Mouse (Mus musculus) forebrain, embryonic 14.5 days (tissue): ENCODE measurements around the gene Gramd1b. TPM values are rescaled to one million over a fixed set of nuclear protein-coding genes. Genes with fewer than 3 reads are reported as not detected.

Source experiments
- ATAC-seq: fragments of 200-750 bp; cut with Nextera tagmentation; 2 replicates; pipeline ENCODE4 v1.8.0; 2017; ENCODE audit warnings: mild to moderate bottlenecking, moderate library complexity
- DNase-seq: peaks from one replicate; pipeline ENCODE4 v3.0.0-alpha.2; 2015; ENCODE audit warnings: low spot score
- H3K27ac ChIP-seq: fragments of 300-500 bp; sonication (generic); 2 replicates; pipeline ENCODE4 v1.5.1; 2014; ENCODE audit warnings: low read depth, mild to moderate bottlenecking, control low read depth, low read length, moderate library complexity
- H3K27me3 ChIP-seq: fragments of 300-500 bp; sonication (generic); replicated peaks from 2 replicates; pipeline ENCODE4 v1.6.1; 2014; ENCODE audit warnings: low read length, control low read depth, mixed read lengths; ENCODE audit not compliant: control insufficient read depth, insufficient read depth
- H3K36me3 ChIP-seq: fragments of 300-500 bp; sonication (generic); 2 replicates; pipeline ENCODE4 v1.6.1; 2014; ENCODE audit warnings: low read length, control low read depth; ENCODE audit not compliant: control insufficient read depth, insufficient read depth
- H3K4me1 ChIP-seq: fragments of 300-500 bp; sonication (generic); 2 replicates; pipeline ENCODE4 v1.6.1; 2014; ENCODE audit warnings: antibody characterized with exemption, low read length, control low read depth; ENCODE audit not compliant: control insufficient read depth, insufficient read depth
- H3K4me2 ChIP-seq: fragments of 300-500 bp; sonication (generic); 2 replicates; pipeline ENCODE4 v1.6.1; 2014; ENCODE audit warnings: mild to moderate bottlenecking, control low read depth, low read length
- H3K4me3 ChIP-seq: fragments of 300-500 bp; sonication (generic); 2 replicates; pipeline ENCODE4 v1.5.1; 2014; ENCODE audit warnings: low read depth, low read length, control low read depth
- H3K9ac ChIP-seq: fragments of 300-500 bp; sonication (generic); 2 replicates; pipeline ENCODE4 v1.6.1; 2014; ENCODE audit warnings: mild to moderate bottlenecking, low read length, control low read depth, moderate library complexity
- H3K9me3 ChIP-seq: fragments of 300-500 bp; sonication (generic); replicated peaks from 2 replicates; pipeline ENCODE4 v1.6.1; 2016; ENCODE audit warnings: low read length, control low read depth, mixed read lengths; ENCODE audit not compliant: control insufficient read depth
- WGBS: fragments of 180-500 bp; shearing (Covaris S2); extraction: QIAGEN DNeasy Blood & Tissue Kit; methylation state at CpG from one replicate; pipeline ENCODE4 v1.1.7; 2014; 5-methylcytosine and 5-hydroxymethylcytosine counted together
- polyA plus RNA-seq: library from polyadenylated mRNA; unstranded; fragments of >200 nt; fragmentation: Nextera tagmentation; extraction: Ambion mirVana; gene quantifications from 2 replicates; pipeline ENCODE4 v1.2.1, GENCODE M21; 2014

The Gramd1b gene
- polyA plus RNA-seq, 1 experiment from 2014 or later = 8.6 TPM

DNA sequence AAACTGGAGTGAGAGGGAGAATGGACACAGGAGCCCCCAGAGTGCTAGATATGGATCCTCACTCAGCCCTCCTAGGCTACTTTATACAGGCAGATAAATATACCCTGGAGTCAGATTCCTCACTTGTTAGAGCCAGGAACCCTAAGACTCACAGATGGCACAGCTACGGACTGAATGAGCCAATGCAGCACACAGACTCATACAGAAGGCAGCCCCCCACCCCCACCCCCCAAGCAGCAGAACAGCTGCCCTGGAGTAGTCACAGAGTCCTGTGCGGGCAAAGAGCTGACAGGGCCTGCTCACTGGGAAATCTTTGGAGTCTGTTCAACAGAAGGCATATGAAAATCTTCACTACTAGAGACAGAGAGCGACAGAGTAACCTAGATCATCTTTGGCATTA lies 223.9 kb downstream of the Gramd1b start:
- Histone ChIP-seq H3K4me3 (no peak overlapping the region), H3K4me1 (no peaks in the 10 kb centered on the region), H3K36me3 (peaks cover 82% of the 10 kb centered on the region), H3K4me2 (no peak overlapping the region), H3K9ac (no peak overlapping the region), H3K27me3 (no peaks in the 10 kb centered on the region), H3K27ac (no peak overlapping the region), H3K9me3 (no peaks in the 10 kb centered on the region)
- DNase-seq (peak; percentile 34), ATAC-seq (no peak)
- 69% methylated on average over 3 of the region's 3 CpGs for WGBS

DNA sequence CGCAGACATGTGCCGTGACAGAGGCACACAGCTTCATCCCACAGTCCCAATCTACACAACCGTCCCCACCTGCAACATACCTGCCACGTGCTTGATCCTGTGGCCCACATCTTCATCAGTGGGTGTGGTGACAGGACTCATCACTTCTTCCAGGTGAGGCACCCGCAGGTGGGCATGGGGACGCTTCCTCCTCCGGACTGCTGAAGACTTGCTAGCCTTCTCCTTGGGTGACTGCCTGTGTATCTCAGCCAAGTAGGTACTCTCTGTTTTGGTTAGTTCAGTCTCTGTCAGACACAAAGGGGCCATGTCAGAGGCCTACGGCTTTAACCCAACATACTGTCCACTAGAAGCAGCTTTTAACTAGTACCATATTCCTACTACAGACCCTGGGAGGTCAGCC lies 226.9 kb downstream of the Gramd1b start:
- H3K9ac ChIP-seq = no peak overlapping the region
- H3K27me3 ChIP-seq = no peaks in the 10 kb centered on the region
- no peak overlapping the region for H3K27ac ChIP-seq
- H3K9me3 ChIP-seq = no peaks in the 10 kb centered on the region
- ATAC-seq = no peak
- H3K4me1 ChIP-seq = no peaks in the 10 kb centered on the region
- no peak overlapping the region for H3K4me3 ChIP-seq
- no peak for DNase-seq
- WGBS = 97% methylated on average over 8 of the region's 8 CpGs
- H3K36me3 ChIP-seq = peaks cover 87% of the 10 kb centered on the region
- no peak overlapping the region for H3K4me2 ChIP-seq

DNA sequence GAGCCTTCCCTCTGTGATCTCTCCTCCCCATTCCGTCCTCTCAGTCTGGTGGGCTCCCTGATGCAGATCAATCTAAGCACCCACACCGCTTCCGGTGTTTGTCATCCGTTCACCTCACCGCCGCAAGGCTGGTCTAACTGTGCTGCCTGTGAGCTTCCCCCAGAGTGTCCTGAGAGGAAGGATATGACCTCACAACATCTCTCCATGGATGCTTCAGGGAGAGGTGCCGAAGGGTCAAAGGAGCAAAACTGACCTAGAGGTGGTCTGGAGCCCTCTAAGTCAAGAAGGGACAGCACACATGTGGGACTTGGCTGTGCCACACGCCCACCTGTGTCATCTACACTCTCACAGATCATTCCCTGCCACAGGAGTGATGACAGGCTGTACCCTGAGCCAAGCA lies 228.8 kb downstream of the Gramd1b start:
- H3K9ac ChIP-seq = no peak overlapping the region
- H3K4me3 ChIP-seq = no peak overlapping the region
- H3K9me3 ChIP-seq = no peaks in the 10 kb centered on the region
- no peaks in the 10 kb centered on the region for H3K4me1 ChIP-seq
- H3K27ac ChIP-seq = no peak overlapping the region
- no peaks in the 10 kb centered on the region for H3K27me3 ChIP-seq
- 92% methylated on average over 8 of the region's 8 CpGs for WGBS
- ATAC-seq (no peak), DNase-seq (no peak)
- no peak overlapping the region for H3K4me2 ChIP-seq
- peaks cover 90% of the 10 kb centered on the region for H3K36me3 ChIP-seq

DNA sequence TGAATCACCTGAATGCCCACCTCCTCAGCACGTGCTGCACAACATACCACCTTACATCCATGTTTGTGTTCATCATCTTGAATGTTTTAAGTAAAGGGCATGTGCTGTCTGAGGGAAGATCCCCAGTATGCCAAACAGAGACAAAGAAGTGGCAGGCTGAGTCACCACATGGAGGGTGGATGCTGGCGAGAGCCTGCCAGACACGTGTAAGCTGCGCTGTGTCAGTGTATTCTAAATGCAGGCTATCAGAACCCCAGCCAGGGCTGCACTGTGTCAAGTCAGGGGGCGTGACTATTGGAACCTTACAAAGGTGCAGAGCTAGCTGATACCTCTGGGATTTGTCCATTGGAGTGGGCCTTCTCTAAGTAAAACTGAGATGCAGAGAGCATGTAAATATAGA lies 229.7 kb downstream of the Gramd1b start:
- Histone ChIP-seq H3K36me3 (peaks cover 82% of the 10 kb centered on the region), H3K4me3 (no peak overlapping the region), H3K27ac (no peak overlapping the region), H3K4me2 (no peak overlapping the region), H3K9ac (no peak overlapping the region), H3K4me1 (no peaks in the 10 kb centered on the region), H3K9me3 (no peaks in the 10 kb centered on the region), H3K27me3 (no peaks in the 10 kb centered on the region)
- no peak for ATAC-seq
- 85% methylated on average over 5 of the region's 5 CpGs for WGBS
- no peak for DNase-seq

DNA sequence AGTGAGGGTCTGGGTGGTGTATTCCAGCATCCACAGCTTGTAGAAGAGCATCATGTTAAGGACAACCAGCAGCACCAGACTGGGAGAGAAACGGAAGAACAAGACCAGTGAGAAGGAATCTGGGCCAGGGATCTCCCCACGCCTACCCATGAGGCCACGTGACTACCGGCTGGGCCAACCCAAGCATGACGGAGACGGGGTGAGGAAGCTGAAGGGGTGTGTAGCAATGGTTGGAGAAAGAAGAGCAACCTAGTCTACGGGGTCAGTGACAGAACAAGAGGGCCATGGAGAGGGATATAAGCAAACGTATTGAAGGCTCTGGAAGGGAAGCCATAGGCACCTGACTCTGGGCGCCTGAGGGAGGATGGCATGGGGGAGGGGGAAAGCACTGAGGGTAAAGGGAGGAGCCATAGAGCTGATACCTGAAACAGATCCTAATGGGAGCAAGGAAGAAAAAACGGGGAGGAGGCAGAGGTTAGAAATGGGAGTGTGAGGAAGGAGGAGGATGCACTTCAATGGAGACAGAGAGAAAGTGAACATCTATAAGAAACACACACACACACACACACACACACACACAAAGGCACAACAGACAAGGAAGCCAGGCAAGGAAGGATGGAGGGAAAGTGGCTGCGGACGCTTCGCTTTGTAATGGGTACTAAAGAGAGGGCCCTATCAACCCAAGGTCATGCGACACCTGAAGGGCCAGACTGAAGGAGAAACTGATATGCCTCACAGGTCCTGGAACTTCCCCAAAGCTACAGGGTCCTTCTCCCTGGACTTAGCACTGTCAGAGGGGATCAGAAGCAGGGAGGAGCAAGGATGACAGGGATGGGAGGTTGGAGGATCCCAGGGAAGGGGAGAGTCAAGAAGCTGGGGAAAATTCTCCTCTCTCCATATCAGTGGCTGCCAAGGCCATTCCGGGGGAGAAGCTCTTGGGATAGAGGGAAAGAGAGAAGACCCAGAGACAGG lies 230.9 kb downstream of the Gramd1b start:
- no peaks in the 10 kb centered on the region for H3K9me3 ChIP-seq
- no peaks in the 10 kb centered on the region for H3K4me1 ChIP-seq
- ATAC-seq (no peak), DNase-seq (no peak)
- no peaks in the 10 kb centered on the region for H3K27me3 ChIP-seq
- no peak overlapping the region for H3K27ac ChIP-seq
- no peak overlapping the region for H3K4me2 ChIP-seq
- H3K9ac ChIP-seq = no peak overlapping the region
- H3K36me3 ChIP-seq = peaks cover 78% of the 10 kb centered on the region
- no peak overlapping the region for H3K4me3 ChIP-seq
- 90% methylated on average over 15 of the region's 15 CpGs for WGBS

DNA sequence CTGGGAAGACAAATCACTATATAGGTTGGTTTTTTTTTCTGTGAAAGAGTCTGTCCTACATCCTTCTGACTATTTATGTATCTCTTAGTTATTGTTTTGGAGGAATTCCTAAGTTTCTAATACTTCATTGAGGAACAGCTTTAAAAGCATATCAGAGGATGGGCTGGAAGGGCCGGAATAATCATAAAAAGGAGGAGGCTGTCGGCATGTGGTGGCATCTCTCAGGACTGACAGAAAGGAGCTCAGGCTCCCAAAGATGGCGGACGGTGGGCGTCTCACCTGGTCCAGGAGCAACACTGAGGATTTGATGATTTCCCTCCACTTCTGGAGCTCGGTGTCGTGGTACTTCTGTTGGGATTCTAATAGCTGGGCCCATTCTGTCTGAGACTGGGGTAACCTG lies 231.9 kb downstream of the Gramd1b start:
- 97% methylated on average over 7 of the region's 7 CpGs for WGBS
- no peak overlapping the region for H3K9ac ChIP-seq
- no peak overlapping the region for H3K4me2 ChIP-seq
- no peak overlapping the region for H3K27ac ChIP-seq
- peaks cover 73% of the 10 kb centered on the region for H3K36me3 ChIP-seq
- no peaks in the 10 kb centered on the region for H3K27me3 ChIP-seq
- no peaks in the 10 kb centered on the region for H3K4me1 ChIP-seq
- no peak overlapping the region for H3K4me3 ChIP-seq
- DNase-seq = no peak
- H3K9me3 ChIP-seq = no peaks in the 10 kb centered on the region
- ATAC-seq = no peak

DNA sequence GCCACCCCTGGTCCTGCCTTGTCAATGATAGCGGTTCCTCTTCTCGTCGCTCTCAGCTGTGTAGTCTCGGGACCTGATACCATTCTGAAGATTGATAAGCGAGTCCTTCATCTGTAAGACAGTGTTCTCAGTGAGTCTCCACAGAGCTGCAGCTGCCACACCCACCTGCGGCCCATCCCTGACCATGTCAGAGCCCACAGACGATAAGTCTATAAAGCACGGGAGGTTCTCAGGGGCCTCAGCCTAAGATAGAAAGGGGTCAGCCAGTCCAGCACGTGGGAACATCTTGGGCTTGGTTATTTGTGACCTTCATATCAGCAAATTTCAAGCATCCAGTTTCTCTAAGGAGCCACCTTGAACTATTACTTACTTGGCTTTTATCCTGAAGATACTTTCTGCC lies 233.2 kb downstream of the Gramd1b start:
- Histone ChIP-seq H3K27ac (no peak overlapping the region), H3K27me3 (no peaks in the 10 kb centered on the region), H3K4me2 (no peak overlapping the region), H3K9me3 (no peaks in the 10 kb centered on the region), H3K4me3 (no peak overlapping the region), H3K4me1 (no peaks in the 10 kb centered on the region), H3K36me3 (peaks cover 72% of the 10 kb centered on the region), H3K9ac (no peak overlapping the region)
- WGBS = 96% methylated on average over 9 of the region's 9 CpGs
- ATAC-seq = no peak
- DNase-seq = no peak

DNA sequence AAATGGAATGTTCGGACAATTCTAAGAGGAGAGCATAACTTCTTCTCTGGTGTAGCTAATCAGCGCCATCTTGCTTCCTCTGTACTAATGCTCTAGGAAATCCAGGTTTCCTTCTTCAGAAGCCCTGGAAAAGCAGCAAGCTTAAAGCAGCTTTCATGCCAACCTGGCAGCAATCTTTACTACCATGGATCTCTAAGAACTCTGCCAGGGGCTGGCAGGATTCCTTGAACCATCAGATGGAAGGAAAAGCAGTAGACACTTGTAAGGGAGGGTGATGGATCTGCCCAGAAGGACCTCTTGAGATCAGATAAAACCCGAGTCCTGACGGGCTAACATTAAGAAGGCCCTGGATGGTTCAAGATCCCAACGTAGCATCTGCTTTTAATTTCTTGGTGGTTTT lies 234.9 kb downstream of the Gramd1b start:
- Histone ChIP-seq H3K36me3 (peaks cover 59% of the 10 kb centered on the region), H3K4me1 (no peaks in the 10 kb centered on the region), H3K27ac (no peak overlapping the region), H3K4me3 (no peak overlapping the region), H3K9ac (no peak overlapping the region), H3K4me2 (no peak overlapping the region), H3K27me3 (no peaks in the 10 kb centered on the region), H3K9me3 (no peaks in the 10 kb centered on the region)
- DNase-seq (peak; percentile 49), ATAC-seq (no peak)
- 94% methylated on average over 5 of the region's 5 CpGs for WGBS

DNA sequence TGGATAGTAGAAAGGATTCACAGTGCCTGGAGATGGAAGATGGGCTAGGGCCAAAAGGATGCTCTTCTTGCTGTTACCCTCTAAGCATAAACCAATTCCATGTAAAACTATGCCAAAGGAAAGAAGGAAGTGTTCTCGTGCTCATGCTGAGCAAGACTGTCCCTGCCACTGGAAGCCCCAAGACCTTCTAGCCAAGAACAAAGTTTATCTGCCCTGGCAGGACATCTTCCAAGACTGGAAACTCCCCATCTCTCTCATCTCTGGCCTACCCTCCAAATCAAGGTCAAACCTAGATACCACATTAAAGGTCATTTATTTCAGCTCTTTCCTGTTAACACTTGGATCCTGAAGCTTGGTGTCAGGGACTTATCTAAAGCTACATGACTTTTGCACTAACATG lies 236.3 kb downstream of the Gramd1b start:
- ATAC-seq = no peak
- Histone ChIP-seq H3K4me2 (no peak overlapping the region), H3K4me1 (no peaks in the 10 kb centered on the region), H3K27me3 (no peaks in the 10 kb centered on the region), H3K9ac (no peak overlapping the region), H3K27ac (no peak overlapping the region), H3K9me3 (no peaks in the 10 kb centered on the region), H3K4me3 (no peak overlapping the region), H3K36me3 (peaks cover 46% of the 10 kb centered on the region)
- 95% methylated on average over 1 of the region's 1 CpGs for WGBS
- DNase-seq = no peak
